Mouse (Mus musculus): Measurements from ENCODE around the gene Gm11541. TPM values are rescaled to one million over a fixed set of nuclear protein-coding genes. Genes with fewer than 3 reads are reported as not detected.

Gene Gm11541
- not detected for total RNA-seq (2021)

DNA sequence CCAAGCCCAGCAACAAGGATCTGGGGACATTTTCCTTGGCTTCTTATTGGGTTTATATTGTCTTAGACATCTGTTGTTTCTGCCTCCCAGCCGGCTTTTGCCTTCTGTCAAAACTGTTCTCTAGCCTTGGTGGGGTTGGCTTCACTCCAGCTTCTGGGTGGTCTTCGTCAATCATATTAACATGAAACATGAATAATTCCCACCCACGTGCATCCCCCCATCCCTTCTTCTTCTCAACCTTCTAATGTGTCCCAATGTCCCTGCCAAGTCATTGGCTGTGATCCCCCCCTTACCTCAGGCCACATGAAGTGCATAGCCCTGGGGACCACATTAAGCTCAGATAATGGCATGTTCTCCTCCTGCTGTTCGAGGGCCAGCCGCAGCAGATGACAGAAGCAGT lies at the start of gene Gm11541:
TSS of gene Gm11541 (minus strand) at position 28 of the 400 bp plus-strand sequence.
- peak; percentile 17 for DNase-seq

DNA sequence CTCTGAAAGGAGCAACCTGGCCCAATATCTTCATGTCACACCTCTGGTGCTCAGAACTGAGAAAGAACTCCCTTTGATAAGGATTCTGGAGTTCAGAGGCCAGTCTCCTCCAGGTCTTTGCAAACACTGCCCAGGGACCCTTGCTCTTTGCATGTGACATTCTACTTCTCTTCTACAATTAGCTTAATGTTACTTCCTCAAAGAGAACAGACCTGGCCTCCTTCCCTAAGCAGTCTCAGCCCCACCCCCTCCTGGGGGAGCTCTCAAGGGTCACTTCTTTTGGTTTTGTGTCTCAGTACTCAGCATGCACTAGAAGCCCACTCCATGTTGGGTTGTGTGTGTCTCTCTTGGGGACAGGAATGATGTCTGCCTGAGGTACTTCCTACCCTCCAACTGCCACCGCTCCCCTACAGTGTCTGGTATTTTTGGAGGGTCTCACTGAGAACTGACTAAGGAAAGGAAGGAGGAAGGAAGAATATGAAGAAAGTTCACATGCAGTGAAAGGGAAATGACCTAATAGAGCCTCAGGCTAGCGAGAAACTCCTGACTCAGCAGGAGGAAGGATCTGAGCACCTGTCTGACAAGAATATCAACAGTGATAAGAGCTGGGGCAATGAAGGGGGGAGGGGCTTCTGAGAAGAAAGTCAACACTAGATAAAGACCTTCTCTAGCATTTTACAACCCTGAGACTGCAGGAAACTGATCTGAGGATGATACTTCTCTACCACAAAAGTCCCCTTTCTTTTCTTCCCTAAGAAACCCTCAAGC lies 48.8 kb upstream of the Gm11541 start:
- no peak for DNase-seq

DNA sequence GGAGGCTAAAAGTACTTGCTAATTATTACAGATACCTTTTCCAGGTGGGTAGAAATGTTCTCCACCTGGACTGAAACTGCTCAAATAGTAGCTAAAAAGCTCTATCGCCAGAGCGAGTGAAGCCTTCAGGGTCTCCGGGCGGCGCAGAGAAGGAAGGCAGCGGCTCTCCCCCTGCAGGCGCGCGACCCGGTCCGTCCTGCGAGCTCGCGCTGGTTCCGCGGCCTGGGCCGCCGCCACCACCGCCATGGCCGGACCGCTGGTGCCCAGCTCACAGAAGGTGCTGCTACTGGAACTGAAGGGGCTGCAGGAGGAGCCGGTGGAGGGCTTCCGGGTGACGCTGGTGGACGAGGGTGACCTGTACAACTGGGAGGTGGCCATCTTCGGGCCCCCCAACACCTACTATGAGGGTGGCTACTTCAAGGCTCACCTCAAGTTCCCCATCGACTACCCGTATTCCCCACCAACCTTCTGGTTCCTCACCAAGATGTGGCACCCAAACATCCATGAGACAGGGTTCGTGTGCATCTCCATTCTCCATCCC lies 37.5 kb upstream of the Gm11541 start, which contains the start of gene Cdc34b:
TSS of gene Cdc34b (plus strand) at position 51 of the 541 bp plus-strand sequence.
- DNase-seq: no peak

DNA sequence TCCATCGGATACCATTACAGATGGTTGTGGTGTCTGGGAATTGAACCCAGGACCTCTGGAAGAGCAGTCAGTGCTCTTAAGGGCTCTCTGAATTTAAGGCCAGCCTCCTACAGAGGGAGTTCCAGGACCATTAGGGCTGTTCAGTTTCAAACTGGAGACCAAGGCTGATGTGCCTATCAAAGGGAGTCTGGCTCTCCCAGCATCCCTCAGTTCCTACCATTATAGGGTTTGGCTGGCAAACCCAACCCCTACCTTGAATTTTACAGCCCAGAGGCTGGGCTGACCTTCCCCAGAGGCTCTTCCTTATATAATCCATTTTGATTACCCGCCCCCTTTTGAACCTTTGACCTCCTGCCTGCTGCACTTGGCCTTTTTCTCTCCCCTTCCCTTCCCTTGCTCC lies 31.4 kb upstream of the Gm11541 start:
- DNase-seq: no peak

DNA sequence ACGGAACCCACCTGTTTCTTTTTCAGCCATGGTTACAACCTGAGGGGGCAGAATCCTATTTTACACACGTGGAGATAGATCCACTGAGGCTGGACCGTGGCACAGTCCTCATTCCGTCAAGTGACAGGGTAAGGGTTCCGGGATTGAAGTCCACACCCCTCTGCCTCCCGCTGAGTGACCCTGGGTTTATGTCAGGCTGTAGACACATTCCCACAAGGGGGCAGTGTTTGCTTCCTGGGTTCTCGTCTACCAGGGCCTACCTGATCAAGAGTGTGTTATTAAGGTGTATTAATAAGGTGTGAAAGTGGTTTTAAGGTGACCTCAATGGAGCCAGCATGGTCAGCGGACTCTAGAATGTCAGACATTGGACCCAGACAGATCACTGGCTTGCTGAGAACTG lies 28.5 kb upstream of the Gm11541 start:
- DNase-seq: peak; percentile 24

DNA sequence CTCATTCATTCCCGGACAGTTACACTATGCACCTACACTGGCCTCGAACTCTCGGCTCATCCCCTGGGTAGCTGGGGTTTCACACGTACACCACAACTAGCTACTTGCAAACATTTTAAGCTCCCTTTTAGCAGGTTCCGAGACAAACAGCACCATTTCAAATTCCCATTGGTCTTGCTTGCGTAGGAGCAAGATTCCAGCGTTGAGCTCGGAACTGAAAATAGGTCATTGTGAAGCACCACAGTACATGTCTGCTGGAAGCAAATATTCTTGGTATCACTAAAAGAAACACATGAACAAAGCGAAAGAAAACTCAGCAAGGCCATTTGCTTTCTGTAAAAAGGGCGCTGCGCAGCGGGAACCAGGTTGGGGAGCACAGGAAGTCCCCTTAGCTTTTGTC lies 26.9 kb upstream of the Gm11541 start:
- DNase-seq: no peak

DNA sequence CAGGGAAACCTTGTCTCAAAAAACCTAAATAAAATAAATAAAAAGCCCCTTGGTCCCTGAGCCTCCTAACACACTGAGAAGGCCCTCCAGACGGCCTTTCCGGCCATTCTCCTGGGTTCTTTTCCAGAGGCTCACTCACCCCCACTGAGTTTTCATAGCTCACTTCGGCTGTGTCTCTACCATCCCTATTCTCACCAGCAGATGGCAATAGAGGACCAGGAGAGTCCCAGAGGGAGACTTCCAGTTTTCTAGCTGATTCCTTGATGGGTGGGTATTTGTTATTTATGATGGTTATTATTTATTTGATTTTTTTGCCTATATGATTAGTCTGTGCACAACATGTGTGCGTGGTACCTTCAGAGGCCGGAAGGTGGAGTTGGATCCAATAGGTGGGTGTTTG lies 26.0 kb upstream of the Gm11541 start:
- DNase-seq: peak; percentile 84

DNA sequence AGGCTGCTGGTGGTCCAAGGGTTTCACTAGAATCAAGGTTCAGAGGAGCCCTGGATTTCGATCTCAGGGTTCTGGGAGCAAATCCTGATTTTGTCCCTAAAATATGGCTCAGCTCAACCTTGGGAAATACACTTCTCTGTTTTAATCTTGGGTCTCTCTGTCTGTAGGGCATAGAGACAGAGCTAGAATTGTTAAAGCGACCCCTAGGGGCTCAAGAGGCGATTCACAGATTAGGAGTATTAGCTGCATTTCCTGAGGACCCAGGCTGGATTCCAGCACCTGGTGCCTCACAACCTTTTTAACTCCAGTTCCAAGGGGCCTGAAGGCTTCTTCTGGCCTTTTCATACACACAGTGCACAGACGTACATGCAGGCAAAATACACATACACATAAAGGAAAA lies 25.3 kb upstream of the Gm11541 start:
- DNase-seq: no peak

DNA sequence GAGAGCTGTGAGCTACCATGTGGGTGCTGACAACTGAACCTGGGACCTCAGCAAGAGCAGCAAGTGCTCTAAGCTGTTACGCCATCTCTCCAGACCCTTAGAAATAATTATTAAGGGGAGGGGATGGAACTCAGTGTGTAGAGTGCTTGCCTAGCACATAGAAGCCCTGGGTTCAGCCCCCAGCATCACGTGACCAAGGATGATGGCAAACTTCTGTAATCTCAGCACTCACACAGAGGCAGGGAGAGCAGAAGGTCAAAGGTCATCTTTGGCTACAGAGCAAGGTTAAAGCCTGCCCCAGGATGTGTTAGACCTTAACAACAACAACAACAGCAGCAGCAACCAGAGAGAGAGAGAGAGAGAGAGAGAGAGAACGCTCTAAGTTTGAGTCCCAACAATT lies 24.2 kb upstream of the Gm11541 start:
- DNase-seq: no peak

DNA sequence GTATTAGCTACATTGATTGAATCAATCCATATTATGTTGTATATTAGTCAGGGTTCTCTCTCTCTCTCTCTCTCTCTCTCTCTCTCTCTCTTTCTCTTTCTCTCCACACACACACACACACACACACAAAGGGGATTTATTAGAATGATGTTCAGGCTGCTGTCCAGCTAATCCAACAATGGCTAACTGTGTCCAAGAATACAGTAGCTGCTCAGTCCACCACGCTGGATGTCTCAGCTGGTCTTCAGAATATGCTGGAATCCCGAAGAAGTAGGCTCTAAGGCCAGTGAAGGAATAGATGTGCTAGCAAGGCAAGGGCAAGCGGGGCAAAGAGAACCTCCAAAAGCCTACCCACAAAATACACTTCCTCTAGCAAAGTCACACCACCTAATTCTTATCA lies 23.0 kb upstream of the Gm11541 start:
- DNase-seq: no peak

DNA sequence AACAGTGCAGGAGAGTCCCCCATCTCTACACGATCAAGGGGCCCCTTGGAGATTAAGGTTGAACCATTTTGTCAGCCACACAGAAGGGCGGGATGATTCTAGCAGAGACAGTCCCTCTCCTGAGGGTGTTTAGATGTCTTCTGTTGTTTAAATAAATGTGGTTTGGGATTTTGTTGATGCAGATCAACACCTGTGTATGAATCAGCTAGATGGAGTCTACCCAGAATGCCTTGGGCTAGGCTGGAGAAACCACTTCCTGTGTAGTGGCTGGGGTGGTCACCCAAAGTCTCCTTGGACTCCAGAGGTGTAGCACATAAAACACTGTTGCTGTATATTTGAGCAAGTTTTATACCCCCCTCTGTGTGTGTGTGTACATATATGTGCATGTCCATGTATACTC lies 14.9 kb upstream of the Gm11541 start:
- no peak for DNase-seq

DNA sequence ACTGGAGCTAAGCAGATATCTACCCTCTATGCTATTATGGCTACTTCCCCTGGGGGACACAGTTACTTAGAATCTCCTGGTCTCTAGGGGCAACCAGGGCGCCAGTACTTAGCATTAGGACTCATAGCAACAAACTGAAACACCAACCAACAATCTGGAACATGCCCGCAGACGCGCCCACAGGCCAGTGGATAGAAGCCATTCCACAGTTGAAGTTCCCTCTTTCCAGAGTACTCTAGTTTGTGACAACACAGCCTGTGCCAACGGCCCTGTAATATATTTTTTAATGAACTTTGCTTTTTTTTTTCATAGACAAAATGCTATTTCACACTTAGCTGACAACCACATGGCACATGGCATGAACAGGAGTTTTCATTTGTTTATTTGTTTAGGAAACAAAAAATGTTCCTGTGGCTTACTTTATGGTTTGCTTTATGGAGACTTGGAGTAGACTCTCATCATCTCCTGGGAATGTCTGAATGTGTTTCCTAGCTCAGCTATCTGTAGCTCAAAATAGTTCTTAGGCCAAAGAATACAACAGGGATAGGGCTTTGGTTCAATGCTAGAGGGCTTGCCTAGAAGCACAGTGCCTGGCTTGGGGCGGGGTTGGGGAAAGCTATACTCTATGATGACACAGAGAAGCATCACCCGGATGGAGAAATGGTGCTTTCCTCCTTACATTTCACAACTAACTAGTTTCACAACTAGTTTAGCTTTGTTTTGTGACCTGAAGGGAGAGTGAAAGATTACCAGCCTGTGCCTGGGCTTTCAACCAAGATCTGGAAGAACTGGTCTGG lies 14.0 kb upstream of the Gm11541 start:
- no peak for DNase-seq

DNA sequence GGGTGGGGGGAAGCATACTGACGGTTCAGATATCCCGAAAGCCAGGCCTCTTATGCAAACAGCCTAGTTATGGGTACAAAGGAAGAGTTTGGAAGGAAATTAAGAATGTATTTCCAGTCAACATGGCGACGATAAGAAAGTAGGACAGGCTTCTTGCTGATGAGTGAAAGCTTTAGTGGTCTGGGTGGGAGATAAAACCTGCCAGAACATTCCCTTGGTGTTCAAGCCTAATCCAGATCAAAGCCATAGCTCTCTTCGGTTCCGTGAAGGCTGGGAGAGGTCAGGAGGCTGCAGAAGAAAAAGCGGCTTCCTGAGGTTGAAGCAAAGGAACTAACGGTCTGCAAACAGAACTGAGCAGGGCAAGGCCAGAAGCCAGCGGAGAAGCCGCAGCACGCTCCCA lies 12.9 kb upstream of the Gm11541 start:
- no peak for DNase-seq

DNA sequence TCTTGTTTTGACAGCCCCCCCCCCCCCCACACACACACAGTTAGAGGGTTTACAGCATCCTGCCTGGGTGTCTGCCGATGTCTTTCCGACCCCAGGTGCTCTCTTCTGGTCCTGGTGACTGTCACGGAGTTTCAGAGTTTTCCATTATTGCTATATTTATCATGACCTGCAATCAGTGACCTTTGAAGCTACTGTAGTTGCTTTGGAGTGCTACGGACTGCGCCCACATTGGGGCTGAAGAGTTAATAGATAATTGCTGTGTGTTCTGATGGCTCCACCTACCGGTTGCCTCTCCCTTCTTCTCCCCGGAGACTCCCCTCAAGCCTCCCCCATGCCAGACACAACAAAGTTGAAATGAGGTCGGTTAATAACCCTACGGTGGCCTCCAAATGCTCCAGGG lies 12.5 kb upstream of the Gm11541 start:
- peak; percentile 68 for DNase-seq

DNA sequence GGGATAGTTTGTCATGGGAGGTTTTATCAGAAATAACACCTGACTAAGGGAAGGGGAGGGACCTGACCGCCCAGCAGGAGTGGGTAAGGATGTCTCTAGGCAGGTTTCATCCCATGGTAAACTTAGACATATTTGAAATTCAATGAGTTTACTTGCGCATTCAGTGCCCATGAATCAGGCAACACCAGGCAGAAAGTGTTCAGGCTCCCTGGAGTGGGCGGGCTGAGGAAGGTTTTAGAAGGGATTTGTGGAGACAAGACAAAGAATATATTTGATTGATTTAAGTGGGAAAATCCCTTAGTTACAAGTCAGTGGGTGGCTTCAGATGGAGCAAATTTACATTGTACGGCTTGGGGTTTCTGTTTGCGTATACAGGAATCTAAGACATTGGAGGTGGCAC lies 11.3 kb upstream of the Gm11541 start:
- DNase-seq: no peak

DNA sequence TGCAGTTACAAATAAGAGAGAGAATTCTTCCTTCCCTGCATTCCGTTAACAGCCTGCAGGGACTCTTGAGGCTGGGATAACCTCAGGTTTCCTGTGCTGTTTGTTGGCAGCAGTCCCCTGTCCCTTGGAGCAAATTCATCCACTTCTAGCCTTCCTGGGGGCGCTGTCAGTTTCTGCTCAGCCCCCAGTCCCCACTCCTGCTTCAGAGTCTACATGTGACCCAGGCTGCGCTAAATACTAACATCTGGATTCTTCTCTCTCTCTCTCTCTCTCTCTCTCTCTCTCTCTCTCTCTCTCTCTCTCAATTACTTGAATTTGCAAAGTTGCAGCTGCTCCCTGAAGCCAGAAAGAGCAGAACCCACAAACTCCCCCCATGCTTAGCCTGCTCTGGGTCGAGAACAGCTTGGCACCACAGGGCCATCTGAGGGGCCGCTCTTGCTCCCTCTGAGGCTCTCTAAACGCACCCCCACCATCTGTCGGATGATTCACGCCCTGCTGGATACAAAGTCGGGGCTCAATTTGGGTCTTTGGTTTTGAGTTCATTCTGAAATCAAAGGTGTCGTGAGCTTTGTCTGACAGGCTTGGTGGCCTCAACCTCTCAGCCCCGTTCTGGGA lies 9.1 kb upstream of the Gm11541 start:
- no peak for DNase-seq

DNA sequence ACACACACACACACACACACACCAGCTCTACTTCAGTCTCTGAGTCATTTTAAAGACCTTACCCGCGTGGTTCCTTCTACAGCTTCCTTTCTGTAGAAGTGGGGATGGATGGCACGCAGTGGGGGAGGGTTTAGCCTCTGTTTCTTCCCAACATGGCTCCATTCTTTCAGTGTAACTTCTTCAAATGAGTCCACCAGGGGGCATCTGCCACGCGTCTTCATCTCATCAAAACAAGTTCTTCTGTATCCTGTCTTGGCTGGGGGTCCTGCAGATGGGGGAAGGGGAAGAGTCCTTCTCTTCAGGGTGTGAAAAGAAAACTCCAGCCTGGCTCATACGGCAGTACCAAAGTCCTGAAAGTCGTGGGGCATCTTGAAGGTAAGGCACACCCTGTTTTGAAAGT lies 279 bp downstream of the Gm11541 start:
- DNase-seq: no peak

DNA sequence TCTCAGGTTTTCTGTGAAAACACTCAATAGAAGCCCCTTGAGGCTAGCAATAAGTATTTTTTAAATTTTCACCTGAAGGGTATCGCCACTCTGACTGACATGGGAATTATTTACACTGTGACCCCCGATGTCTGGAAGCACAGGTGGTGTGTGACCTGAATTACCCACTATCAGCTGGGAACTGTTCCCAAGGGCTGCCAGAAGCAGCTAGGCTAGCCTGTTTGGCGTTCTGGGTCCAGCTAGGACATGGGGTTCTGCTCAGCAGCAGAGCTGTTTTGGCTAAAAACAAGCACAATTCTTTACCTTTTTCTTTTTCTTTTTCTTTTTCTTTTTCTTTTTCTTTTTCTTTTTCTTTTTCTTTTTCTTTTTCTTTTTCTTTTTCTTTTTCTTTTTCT lies 2.1 kb downstream of the Gm11541 start:
- DNase-seq: no peak

DNA sequence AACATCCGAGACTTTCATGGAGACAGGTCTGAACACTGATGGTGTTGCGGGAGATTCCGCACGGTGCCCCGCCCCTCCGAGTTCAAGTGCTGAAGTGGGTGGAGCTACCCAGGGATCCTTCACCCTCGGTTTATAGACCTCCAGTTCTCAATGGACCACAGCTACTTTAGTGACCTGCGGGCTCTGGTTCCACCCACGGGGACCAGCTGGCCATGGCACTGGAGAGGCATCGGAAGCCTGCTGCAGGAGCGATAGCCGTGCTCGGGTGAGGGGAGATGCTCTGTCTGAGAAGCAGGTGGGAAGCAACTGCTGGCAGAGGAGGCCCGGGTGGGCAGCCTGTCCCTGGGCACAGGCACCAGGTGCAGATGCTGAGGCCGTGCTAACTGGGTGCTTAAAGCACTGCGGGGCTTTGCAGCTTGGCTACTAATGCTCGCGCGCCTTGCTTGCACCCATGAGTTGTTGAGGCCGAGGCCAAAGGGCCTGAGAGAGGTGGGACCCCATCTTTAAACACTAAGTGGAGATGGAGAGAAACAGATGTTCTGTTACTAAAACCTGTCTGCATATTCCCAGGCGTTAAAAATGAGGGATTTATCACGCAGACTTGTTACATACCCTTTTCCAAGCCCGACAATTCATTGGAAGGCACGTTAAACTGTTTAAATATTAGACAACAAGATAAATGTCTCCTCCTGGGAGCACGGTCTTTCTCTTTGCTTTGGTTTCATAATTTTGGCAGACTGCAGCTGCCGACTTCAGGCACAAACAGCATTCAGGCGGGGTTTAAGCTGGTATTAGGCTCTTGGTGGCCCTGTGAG lies 2.7 kb downstream of the Gm11541 start:
- DNase-seq: no peak

DNA sequence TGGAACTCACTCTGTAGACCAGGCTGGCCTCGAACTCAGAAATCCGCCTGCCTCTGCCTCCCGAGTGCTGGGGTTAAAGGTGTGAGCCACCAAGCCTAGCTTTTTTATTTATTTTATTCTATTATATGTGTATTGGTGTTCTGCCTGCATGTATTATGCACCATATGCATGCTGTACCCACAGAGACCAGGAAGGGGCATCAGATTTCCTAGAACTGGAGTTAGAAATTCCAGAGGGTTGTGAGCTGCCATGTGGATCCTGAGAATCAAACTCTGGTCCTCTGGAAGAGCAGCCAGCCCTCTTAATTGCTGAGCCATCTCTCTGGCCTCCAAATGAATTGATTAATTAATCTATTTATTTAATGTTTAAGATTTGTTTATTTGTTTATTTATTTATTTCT lies 4.9 kb downstream of the Gm11541 start:
- no peak for DNase-seq

DNA sequence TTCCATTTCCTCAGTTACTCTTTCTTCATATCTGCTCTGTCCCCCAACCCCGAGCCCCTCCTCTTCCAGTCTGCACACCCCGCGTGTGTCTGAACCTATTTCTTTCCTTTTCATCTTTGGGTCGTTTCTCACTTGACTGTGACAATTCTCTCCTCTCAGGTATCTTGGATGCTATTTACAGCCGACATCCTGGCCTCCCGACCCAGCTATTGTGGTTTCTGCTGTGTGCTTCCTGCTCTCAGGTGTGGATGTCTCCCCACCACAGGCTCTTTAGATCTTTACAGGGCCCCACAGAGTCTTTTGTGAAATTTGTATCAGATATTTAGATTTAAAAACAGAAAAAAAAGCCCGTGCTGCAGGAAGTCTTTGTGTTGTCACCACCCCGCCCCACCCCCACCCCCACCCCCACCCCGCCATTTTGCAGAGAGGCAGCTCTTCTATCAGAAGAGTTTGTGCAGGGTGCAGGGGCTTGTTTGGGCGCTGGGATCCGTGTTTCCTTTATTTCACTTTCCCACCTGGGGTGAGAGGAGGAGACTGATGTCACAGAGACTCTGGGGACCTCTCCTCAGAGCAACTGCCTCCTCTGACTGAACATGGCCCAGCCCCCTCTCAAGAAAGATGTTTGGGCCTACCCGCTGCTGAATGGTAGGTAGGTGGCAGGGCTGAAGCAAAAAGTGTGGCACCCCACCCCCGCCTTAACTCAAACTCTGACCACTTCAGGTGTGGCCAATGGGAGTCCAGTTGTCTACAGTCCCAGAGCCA lies 6.4 kb downstream of the Gm11541 start:
- no peak for DNase-seq

DNA sequence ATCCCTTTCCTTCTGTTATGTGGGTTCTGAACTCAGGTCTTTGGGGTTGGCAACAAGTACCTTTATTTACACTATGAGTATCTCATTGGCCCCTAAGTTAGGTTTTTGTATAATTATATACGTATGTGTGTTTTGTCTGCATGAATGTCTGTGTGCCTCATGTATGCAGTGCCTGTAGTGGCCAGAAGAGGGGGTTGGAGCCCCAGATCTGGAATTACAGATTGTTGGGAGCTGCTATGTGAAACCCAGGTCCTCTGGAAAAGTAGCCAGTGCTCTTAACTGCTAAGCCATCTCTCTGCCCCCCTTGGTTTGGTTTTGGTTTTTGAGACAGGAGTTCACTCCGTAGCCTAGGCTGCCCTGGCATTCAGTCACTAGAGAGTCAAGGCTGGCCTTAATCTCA lies 7.2 kb downstream of the Gm11541 start:
- no peak for DNase-seq

Measured in heart, postnatal 4 days (tissue).